Mouse (Mus musculus) adrenal gland, postnatal 0 days (tissue): ENCODE data around the gene Tceal9. TPM values are rescaled to one million over a fixed set of nuclear protein-coding genes. Genes with fewer than 3 reads are reported as not detected.

Source experiments
- polyA plus RNA-seq: library from polyadenylated mRNA; unstranded; fragments of >200 nt; fragmentation: Nextera tagmentation; extraction: Ambion mirVana; gene quantifications from 2 replicates; pipeline ENCODE4 v1.2.1, GENCODE M21; 2015

The Tceal9 gene
- 1,686 and 1,768 TPM in 2 replicates for polyA plus RNA-seq

DNA sequence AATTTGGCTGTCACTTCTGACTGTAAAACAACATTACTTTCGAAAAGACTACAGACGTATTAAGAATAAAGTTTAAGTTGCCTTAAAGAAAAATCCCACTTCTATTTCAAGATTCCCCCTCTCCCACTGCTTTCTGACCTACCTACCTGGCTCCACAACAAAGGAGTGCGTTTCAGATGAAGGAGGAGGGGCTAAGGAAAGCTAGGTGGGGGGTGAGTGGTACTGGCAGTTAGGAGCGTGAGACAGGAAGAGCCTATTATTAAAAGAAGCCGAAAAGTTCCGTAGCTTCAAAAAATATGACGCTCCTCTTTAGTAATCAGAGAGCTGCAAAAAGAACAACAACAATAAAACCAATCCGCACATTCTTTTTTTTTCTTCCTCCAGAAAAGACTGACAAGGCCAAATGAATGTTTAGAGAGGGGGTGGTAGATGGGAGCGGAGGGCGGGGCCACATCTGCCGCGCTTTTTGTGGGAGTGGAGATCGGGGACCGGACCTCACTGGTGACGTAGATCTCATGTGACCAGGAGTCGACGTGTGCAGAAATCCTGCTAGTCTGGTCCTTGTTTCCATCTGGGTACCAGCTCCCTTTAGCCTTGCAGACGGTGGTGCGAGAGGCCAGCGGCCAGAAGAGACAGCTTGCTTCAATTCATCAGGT is at the start of gene Tceal9:
Gene Tceal9 (plus strand): TSS at position 506 of the 656 bp plus-strand sequence.

DNA sequence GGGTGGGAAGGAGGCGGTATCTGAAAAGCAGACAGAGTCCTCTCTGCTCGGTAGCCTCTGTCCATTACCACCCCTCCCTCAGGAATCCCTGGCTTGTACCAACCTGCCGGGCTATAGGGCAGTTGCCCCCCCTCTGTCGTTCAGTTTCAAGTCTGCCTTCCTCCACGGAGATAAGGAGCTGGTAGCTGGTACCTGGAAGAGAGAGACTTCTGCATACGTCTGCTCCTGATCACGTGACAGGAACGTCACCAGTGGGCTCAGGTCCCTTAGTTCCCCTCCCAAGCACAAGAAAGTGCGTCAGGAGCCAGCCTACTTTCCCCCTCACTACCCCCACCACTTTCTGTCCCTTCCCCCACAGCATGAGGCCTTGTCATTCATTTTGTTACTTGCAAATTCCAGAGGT is 41.2 kb upstream of the Tceal9 start, which contains the start of gene Tceal5:
Gene Tceal5 (minus strand): TSS at position 213 of the 403 bp plus-strand sequence.

DNA sequence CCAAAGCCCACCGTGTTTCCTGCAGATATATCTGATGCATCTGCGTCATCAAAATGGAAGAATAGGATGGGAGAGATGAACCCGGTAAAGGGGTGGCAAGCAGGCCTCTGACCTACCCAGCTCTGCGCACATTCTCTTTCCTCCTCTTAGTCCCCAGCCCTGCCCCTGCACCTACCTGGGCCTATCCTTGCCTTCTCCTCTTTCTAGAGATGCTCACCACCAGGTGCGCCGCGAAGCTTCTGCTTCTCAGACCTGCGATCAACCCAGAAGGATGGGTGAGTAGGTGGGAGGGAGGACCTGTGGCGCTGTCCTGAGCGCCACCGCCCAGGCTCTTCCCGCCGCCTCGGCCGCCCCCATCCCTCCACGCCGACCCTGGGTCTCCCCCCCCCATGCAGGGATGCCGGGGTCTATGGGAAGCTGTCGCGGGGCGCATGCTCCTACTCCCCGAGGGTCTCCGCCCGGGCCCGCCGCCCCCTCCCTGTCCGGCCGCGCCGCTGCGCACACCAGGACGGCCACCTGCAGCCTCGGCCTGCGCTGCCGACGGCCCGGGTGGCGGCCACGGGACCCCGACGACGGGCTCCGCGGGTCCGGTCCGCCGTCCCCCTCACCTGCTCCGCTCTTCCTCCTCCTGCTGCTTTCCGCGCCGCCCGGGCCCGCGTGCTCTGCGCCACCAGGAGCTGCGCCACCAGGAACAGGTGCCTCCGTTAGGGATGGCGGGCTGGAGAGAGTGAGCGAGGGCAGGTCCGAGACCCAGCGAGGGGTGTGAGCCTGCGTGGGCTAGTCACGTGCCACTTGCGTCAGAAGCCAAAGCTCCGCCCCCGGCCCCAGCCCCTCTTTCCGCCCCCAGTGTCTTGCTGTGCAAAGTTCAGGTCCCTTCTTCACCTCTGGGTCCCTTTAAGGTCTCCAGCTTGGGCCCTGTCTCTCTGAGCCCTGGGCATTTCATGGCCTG is 29.9 kb upstream of the Tceal9 start, which contains the start of the genes Tceal7 and Bex1:
Gene Tceal7 (plus strand): TSS at position 51 of the 949 bp plus-strand sequence.
Gene Bex1 (minus strand): TSS at position 785 of the 949 bp plus-strand sequence.

DNA sequence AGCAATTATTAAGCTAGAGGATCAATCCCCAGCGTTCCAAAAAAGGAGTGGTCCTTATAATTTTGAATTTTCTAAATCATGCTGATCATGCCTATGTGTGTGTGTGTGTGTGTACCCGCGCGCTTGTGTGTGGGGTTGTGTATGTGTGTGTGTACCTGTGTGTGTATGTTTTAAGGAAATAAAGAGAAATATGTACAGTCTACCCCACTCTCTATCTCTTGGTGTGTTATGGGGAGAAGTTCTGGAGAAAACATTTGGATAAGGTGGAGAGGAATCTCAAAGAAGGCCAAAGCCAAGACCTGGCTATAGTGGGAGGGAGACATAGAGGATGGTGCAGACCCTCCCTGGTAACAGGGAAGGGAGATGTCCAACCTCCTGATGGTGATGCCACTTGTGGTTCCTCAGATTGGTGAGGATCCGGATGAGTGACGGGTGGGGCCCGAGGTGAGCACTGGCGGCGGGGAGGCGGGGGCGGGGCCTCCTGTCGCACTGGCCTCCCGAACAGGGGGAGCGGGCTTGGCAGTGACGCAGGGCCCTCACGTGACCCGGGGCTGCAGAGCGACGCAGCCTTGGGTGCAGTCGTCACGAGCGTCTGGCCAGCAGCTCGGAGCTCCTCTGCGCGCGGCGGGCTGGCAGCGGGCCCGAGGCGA is 25.0 kb downstream of the Tceal9 start, which contains the start of gene Bex3:
Gene Bex3 (plus strand): TSS at position 511 of the 650 bp plus-strand sequence.

Other genes starting within 250 kb of the Tceal9 start
- gene Arxes1, start 211.7 kb upstream of the Tceal9 start, polyA plus RNA-seq = 15.7 and 25.3 TPM in 2 replicates
- 154 and 234 TPM in 2 replicates for gene Bex2, start 176.8 kb upstream of the Tceal9 start, polyA plus RNA-seq
- gene Nxf3, start 159.8 kb upstream of the Tceal9 start, polyA plus RNA-seq = 0.04 and 0.05 TPM in 2 replicates
- 52.0 and 61.1 TPM in 2 replicates for gene Bex4, start 106.1 kb upstream of the Tceal9 start, polyA plus RNA-seq
- 203 and 215 TPM in 2 replicates for gene Tceal8, start 72.7 kb upstream of the Tceal9 start, polyA plus RNA-seq
- gene Tceal5, start 41.2 kb upstream of the Tceal9 start, polyA plus RNA-seq = 1.7 and 2.4 TPM in 2 replicates
- gene Tceal7, start 30.3 kb upstream of the Tceal9 start, polyA plus RNA-seq = 2.2 and 8.4 TPM in 2 replicates
- 44.0 and 56.9 TPM in 2 replicates for gene Bex1, start 29.6 kb upstream of the Tceal9 start, polyA plus RNA-seq
- gene Bex3, start 25.2 kb downstream of the Tceal9 start, polyA plus RNA-seq = 495 and 530 TPM in 2 replicates